In genomic region chr1:17838408-17839022, GRCm38 (mm10) we compare ENCODE assay signal across 13 mouse cellular contexts.
DNase-seq lines count a peak whose midpoint lies in the region; ATAC-seq lines count a peak whose summit lies in the region.
"Had no signal": no experiment of that assay in that cellular context is flagged by ENCODE, and none has a peak within 500 bp of the region (broad histone marks: within the 10 kb centered on the region; RNA-seq: fewer than 3 reads in every experiment).

No protein-coding gene starts in this region.

- DNase-seq in left cerebral cortex, postnatal 25 days (ENCODE audit: low spot score in 2 of 2) = peak; percentile 5 to 11
- no peak for DNase-seq in left cerebral cortex, postnatal 36 days (ENCODE audit: low spot score in 2 of 2)
- peak; percentile 70 for DNase-seq in hindbrain, embryonic 14.5 days (ENCODE audit: low spot score)
- no peak for DNase-seq in thymus, postnatal 10 days (ENCODE audit: low spot score in 2 of 2)
- DNase-seq in cerebellum, postnatal 14 days = no peak
- DNase-seq: kidney, postnatal 10 days; lung, postnatal 10 days had no signal

- H3K27me3 ChIP-seq in forebrain, embryonic 12.5 days = no peaks in the 10 kb centered on the region
- no peaks in the 10 kb centered on the region for H3K27me3 ChIP-seq in hindbrain, embryonic 14.5 days (ENCODE audit: control insufficient read depth, insufficient read depth, low read length)
- no peaks in the 10 kb centered on the region for H3K27me3 ChIP-seq in neural tube, embryonic 13.5 days
- no peaks in the 10 kb centered on the region for H3K27me3 ChIP-seq in kidney, embryonic 15.5 days

- H3K4me3 ChIP-seq in forebrain, embryonic 12.5 days (replicated peaks) = no peak overlapping the region
- H3K4me3 ChIP-seq in hindbrain, embryonic 14.5 days (replicated peaks; ENCODE audit: low read length) = no peak overlapping the region
- no peak overlapping the region for H3K4me3 ChIP-seq in neural tube, embryonic 13.5 days
- no peak overlapping the region for H3K4me3 ChIP-seq in kidney, embryonic 15.5 days (replicated peaks)
- H3K4me3 ChIP-seq: heart, embryonic 10.5 days had no signal

- H3K4me1 ChIP-seq in forebrain, embryonic 12.5 days = no peaks in the 10 kb centered on the region
- no peaks in the 10 kb centered on the region for H3K4me1 ChIP-seq in hindbrain, embryonic 14.5 days (replicated peaks; ENCODE audit: control insufficient read depth, insufficient read depth, low read length)
- H3K4me1 ChIP-seq in neural tube, embryonic 13.5 days (replicated peaks) = peaks cover 5% of the 10 kb centered on the region
- no peaks in the 10 kb centered on the region for H3K4me1 ChIP-seq in kidney, embryonic 15.5 days
- H3K4me1 ChIP-seq: heart, embryonic 10.5 days had no signal

- peak; percentile 96 for ATAC-seq in forebrain, embryonic 12.5 days (ENCODE audit: low FRiP score)
- peak; percentile 96 for ATAC-seq in hindbrain, embryonic 14.5 days (ENCODE audit: low FRiP score)
- peak; percentile 99 for ATAC-seq in neural tube, embryonic 13.5 days (ENCODE audit: low read depth)
- ATAC-seq in kidney, embryonic 15.5 days (replicated peaks; ENCODE audit: low FRiP score) = no peak
- ATAC-seq: CD4-positive, CD25-positive, alpha-beta regulatory T cell, adult 4 months had no signal

- H3K9ac ChIP-seq in forebrain, embryonic 12.5 days = no peak overlapping the region
- H3K9ac ChIP-seq in hindbrain, embryonic 14.5 days = no peak overlapping the region
- H3K9ac ChIP-seq in neural tube, embryonic 13.5 days = no peak overlapping the region
- no peak overlapping the region for H3K9ac ChIP-seq in kidney, embryonic 15.5 days

- H3K4me2 ChIP-seq in forebrain, embryonic 12.5 days = peak overlapping the region; percentile 2; the same call in 1 of the 2 replicates
- peak overlapping the region; percentile 23 for H3K4me2 ChIP-seq in hindbrain, embryonic 14.5 days (replicated peaks)
- peak overlapping the region; percentile 35 for H3K4me2 ChIP-seq in neural tube, embryonic 13.5 days
- H3K4me2 ChIP-seq in kidney, embryonic 15.5 days = no peak overlapping the region
- H3K4me2 ChIP-seq: liver, embryonic 11.5 days had no signal

- no peak overlapping the region for H3K27ac ChIP-seq in forebrain, embryonic 12.5 days
- 0 out of 2 replicates have a peak overlapping the region, but pooled peaks have one; percentile 29 for H3K27ac ChIP-seq in hindbrain, embryonic 14.5 days
- H3K27ac ChIP-seq in neural tube, embryonic 13.5 days (replicated peaks) = no peak overlapping the region
- no peak overlapping the region for H3K27ac ChIP-seq in kidney, embryonic 15.5 days
- H3K27ac ChIP-seq: heart, embryonic 10.5 days had no signal

- no peaks in the 10 kb centered on the region for H3K36me3 ChIP-seq in forebrain, embryonic 12.5 days (replicated peaks)
- H3K36me3 ChIP-seq in hindbrain, embryonic 14.5 days (replicated peaks; ENCODE audit: control insufficient read depth, insufficient read depth) = no peaks in the 10 kb centered on the region
- no peaks in the 10 kb centered on the region for H3K36me3 ChIP-seq in neural tube, embryonic 13.5 days
- no peaks in the 10 kb centered on the region for H3K36me3 ChIP-seq in kidney, embryonic 15.5 days
- H3K36me3 ChIP-seq: heart, embryonic 10.5 days had no signal

- H3K9me3 ChIP-seq in forebrain, embryonic 12.5 days = no peaks in the 10 kb centered on the region
- peaks cover 4% of the 10 kb centered on the region; the same call in 1 of the 2 replicates for H3K9me3 ChIP-seq in hindbrain, embryonic 14.5 days (ENCODE audit: control insufficient read depth, low read length)
- no peaks in the 10 kb centered on the region for H3K9me3 ChIP-seq in neural tube, embryonic 13.5 days
- no peaks in the 10 kb centered on the region for H3K9me3 ChIP-seq in kidney, embryonic 15.5 days (replicated peaks)
- H3K9me3 ChIP-seq: heart, embryonic 10.5 days had no signal

- intact Hi-C loops in left cerebral cortex, postnatal 25 days (cut with DNase I) = no loop called here
- intact Hi-C loops in left cerebral cortex, postnatal 36 days (cut with DNase I) = no loop called here

- WGBS in forebrain, embryonic 12.5 days = 58% methylated on average over 6 of the region's 6 CpGs
- 13% methylated on average over 6 of the region's 6 CpGs for WGBS in hindbrain, embryonic 14.5 days
- 24% methylated on average over 6 of the region's 6 CpGs for WGBS in neural tube, embryonic 13.5 days
- 79% methylated on average over 6 of the region's 6 CpGs for WGBS in kidney, embryonic 15.5 days

Comparison
In these comparisons a context has a peak if more than half of its experiments do, and no peak if none do; other contexts are left out.
1. DNase-seq: peak in left cerebral cortex, postnatal 25 days (2 of 2) and hindbrain, embryonic 14.5 days (single experiment); none in left cerebral cortex, postnatal 36 days (0 of 2), thymus, postnatal 10 days (0 of 2) and cerebellum, postnatal 14 days (0 of 2).